Mouse (Mus musculus): ENCODE measurements around the gene Ccnh. TPM values are rescaled to one million over a fixed set of nuclear protein-coding genes. Genes with fewer than 3 reads are reported as not detected.
A peak's percentile ranks its signal among the peaks of the same experiment; 100 is the strongest.
"Not testable (repeated sequence)": the region's sequence is repeated elsewhere in the genome, so short reads cannot be mapped to it uniquely, and the experiment has no call there.

Ccnh gene
- 69.5 and 70.1 TPM in 2 replicates for polyA plus RNA-seq (2016; fragmentation: Nextera tagmentation; extraction: Ambion mirVana)

DNA sequence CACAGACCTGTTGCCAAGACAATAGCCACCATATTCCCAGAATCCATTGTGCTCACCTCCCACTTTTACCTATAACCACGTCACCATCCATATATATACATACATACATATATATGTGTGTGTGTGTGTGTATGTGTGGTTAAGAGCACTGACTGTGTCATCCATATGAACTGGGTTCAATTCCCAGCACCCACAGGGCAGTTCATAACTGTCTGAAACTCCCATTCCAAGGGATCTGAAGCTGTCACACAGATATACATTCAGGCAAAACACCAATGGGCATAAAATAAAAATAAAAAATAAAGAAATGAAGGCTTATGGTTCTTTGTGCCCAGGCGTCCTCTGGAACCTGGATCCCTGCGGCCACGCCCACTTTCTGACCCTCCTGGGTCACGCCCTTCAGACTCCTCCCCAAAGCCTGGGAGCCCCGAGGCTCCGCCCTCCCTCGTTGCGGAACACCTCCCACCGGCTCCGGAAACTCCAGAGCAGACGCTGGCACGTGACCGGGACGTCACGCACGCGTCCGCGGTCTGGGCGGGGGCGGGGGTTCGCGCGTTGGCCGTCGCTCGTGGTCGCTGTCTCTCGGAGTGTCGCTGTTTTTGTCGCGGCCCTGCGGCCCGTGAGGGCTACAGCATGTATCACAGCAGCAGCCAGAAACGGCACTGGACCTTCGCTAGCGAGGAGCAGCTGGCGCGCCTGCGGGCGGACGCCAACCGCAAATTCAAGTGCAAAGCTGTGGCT, at the start of gene Ccnh:
Ccnh (plus strand) TSS at position 506 of the 741 bp plus-strand sequence.
- peak; percentile 99 for ATAC-seq (ENCODE audit: insufficient number of reproducible peaks, low FRiP score)
- no peaks in the 10 kb centered on the region for H3K4me1 ChIP-seq (replicated peaks)
- peak within 1 kb of the TSS; percentile 96 for H3K4me3 ChIP-seq
- peak within 1 kb of the TSS; percentile 89 for H3K27ac ChIP-seq (ENCODE audit: poor library complexity, severe bottlenecking)
- H3K9me3 ChIP-seq (replicated peaks), result no peaks in the 10 kb centered on the region
- peaks cover 17% of the 10 kb centered on the region for H3K36me3 ChIP-seq
- H3K4me2 ChIP-seq, result peak within 1 kb of the TSS; percentile 89
- H3K9ac ChIP-seq, result peak within 1 kb of the TSS; percentile 90
- no peaks in the 10 kb centered on the region for H3K27me3 ChIP-seq (replicated peaks)
- 2% methylated on average over 44 of the region's 44 CpGs for WGBS

DNA sequence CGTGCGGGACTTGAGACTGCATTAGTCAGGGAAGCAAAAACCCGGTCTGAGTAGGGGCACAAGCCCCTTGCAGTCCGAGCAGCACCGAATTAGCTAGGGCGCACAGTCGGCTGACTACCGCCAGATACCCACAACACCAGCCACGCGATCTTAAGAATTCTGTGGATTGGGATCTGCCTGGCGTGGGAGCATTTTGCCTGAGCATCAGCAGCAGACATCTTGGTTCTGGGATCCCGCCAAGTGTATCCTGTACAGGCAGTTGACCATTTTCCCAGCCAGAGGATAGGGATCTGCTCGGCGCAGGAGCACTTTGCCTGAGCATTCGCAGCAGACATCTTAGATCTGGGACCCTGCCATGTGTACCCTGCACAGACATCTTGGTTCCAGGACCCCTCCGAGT, 45.8 kb upstream of the Ccnh start:
- H3K4me1 ChIP-seq (replicated peaks); H3K9me3 ChIP-seq (replicated peaks); H3K27me3 ChIP-seq (replicated peaks); ATAC-seq (ENCODE audit: insufficient number of reproducible peaks, low FRiP score); H3K4me3 ChIP-seq; H3K4me2 ChIP-seq; H3K27ac ChIP-seq (ENCODE audit: poor library complexity, severe bottlenecking); H3K9ac ChIP-seq; H3K36me3 ChIP-seq: not testable (repeated sequence)
- 84% methylated on average over 16 of the region's 16 CpGs for WGBS

DNA sequence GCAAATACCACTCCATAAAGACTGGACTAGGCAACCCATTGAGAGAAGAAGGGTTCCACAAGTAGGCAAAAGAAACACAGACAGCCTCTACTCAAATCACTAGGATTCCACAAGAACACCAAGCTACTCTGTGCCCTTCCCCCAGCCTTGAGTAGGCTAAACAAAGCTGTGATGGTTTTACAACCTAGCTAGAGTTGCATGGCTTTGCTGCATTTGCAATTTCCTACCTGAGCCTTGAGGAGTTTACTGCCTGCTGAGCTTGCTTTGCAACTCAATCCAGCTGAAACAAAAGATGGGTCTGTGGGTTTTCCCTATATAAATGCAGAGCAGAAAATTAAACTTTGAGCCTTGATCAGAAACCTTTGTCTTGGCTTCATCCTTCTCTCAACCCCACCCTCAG, 42.7 kb upstream of the Ccnh start:
- Histone ChIP-seq H3K4me2 (no peak overlapping the region), H3K9me3 (replicated peaks) (no peaks in the 10 kb centered on the region), H3K4me1 (replicated peaks) (no peaks in the 10 kb centered on the region), H3K36me3 (no peaks in the 10 kb centered on the region), H3K27me3 (replicated peaks) (no peaks in the 10 kb centered on the region), H3K27ac (ENCODE audit: poor library complexity, severe bottlenecking) (no peak overlapping the region), H3K4me3 (no peak overlapping the region), H3K9ac (no peak overlapping the region)
- no peak for ATAC-seq (ENCODE audit: insufficient number of reproducible peaks, low FRiP score)

DNA sequence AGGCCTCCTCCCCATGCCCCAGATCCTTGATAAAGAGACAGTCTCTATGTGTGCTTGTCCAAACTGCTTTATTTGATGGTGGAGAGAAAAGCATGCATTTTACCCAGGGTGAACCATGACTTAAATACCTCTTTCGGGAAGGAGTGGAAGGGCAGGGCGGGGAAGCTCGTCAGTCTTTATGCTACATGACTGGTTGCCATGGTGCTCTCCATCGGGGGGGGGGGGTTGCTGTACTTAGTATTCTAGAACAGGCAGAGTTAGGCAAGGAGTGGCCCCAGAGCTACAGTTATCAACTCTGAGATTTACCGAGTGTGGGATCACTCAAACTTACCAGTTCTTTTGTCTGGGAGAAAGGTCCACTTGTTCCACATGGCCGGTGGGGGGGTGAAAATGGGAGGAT, 34.5 kb upstream of the Ccnh start:
- Histone ChIP-seq H3K36me3 (no peaks in the 10 kb centered on the region), H3K9ac (no peak overlapping the region), H3K4me3 (no peak overlapping the region), H3K4me1 (replicated peaks) (no peaks in the 10 kb centered on the region), H3K4me2 (no peak overlapping the region), H3K27me3 (replicated peaks) (no peaks in the 10 kb centered on the region), H3K9me3 (replicated peaks) (no peaks in the 10 kb centered on the region), H3K27ac (ENCODE audit: poor library complexity, severe bottlenecking) (no peak overlapping the region)
- ATAC-seq (ENCODE audit: insufficient number of reproducible peaks, low FRiP score), result no peak
- 81% methylated on average over 6 of the region's 6 CpGs for WGBS

DNA sequence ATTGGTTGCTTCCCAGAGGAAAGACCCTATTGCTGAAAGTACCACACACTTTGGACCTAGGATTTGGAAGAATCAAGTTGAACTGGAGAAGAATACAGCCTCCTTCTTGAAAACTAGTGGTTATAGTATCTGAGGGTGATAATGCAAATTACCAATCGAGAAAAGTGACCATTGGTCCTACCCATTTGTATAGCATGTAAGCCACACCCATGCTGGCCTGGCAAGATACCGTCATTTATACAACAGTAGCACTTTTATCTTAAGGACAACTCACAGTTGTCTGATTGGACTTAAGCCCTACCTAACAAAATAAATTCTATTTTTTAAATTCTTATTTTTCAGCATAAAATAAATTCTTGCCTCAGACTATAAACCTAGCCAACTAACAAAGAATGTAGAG, 29.2 kb upstream of the Ccnh start:
- Histone ChIP-seq H3K4me1 (replicated peaks) (0 out of 2 replicates have a peak, but pooled peaks cover 3% of the 10 kb centered on the region), H3K9ac (no peak overlapping the region), H3K36me3 (no peaks in the 10 kb centered on the region), H3K27ac (ENCODE audit: poor library complexity, severe bottlenecking) (no peak overlapping the region), H3K4me3 (no peak overlapping the region), H3K9me3 (replicated peaks) (no peaks in the 10 kb centered on the region), H3K4me2 (no peak overlapping the region), H3K27me3 (replicated peaks) (no peaks in the 10 kb centered on the region)
- ATAC-seq (ENCODE audit: insufficient number of reproducible peaks, low FRiP score), result no peak
- WGBS, result 60% methylated on average over 2 of the region's 2 CpGs

DNA sequence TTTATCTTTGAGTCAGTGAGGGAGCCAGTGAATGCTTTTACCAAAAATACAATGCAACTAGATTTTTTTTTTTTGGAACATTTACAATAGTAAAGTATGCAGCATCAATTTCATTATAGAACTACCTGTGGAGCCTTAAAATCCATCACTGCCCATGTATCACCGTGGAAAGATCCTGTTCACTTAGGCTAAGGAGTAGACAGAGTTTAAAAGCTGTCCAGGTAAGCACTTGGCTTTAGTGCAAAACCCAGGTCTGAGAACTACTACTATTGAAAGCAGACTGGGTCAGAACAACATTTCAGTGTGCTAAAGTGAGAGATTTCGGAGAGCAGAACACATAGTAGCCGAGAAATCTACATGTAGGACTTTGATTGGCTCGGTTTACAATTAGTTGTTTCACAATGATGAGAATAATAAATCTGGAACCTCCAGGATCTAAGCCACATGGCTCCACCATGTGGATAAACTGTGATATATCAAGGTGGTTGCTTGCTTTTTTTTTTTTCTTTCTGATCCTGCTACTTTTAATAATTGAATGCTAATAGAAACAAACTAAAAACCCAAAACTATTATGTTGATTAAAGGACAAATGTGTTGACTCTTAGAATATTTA, 24.6 kb upstream of the Ccnh start:
- Histone ChIP-seq H3K27ac (ENCODE audit: poor library complexity, severe bottlenecking) (no peak overlapping the region), H3K4me1 (replicated peaks) (0 out of 2 replicates have a peak, but pooled peaks cover 3% of the 10 kb centered on the region), H3K9ac (no peak overlapping the region), H3K9me3 (replicated peaks) (no peaks in the 10 kb centered on the region), H3K4me2 (no peak overlapping the region), H3K4me3 (no peak overlapping the region), H3K36me3 (no peaks in the 10 kb centered on the region), H3K27me3 (replicated peaks) (no peaks in the 10 kb centered on the region)
- ATAC-seq (ENCODE audit: insufficient number of reproducible peaks, low FRiP score), result no peak
- WGBS, result 41% methylated on average over 4 of the region's 4 CpGs

DNA sequence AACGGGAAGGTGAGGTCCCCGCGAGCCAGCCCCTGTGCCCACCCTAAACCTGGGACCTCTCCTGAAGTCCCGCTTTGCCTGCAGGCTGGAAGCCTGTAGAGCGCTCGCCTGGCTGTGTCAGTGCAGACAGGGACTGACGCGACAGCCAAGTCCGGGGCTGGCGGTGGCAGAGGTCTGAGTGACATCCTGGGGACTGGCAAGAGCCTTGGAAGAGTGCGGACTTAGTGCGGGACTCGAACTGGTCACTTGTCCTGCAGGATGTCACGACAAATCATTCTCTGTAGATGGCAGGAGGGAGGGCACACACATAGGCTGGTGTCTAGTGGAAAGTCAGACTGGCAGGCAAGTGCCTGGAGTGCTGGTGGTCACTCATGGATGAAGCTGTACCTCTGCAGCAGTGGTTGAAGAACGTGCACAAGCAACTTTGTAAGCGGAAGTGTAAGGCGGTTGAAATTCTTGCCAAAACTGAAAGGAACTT, 475 bp downstream of the Ccnh start:
- Histone ChIP-seq H3K9ac (peak overlapping the region; percentile 90), H3K4me2 (peak overlapping the region; percentile 89), H3K36me3 (peaks cover 17% of the 10 kb centered on the region), H3K4me1 (replicated peaks) (no peaks in the 10 kb centered on the region), H3K9me3 (replicated peaks) (no peaks in the 10 kb centered on the region), H3K27me3 (replicated peaks) (no peaks in the 10 kb centered on the region), H3K27ac (ENCODE audit: poor library complexity, severe bottlenecking) (peak overlapping the region; percentile 89), H3K4me3 (peak overlapping the region; percentile 96)
- peak; percentile 81 for ATAC-seq (ENCODE audit: insufficient number of reproducible peaks, low FRiP score)
- WGBS, result under 1% methylated on average over 17 of the region's 17 CpGs

DNA sequence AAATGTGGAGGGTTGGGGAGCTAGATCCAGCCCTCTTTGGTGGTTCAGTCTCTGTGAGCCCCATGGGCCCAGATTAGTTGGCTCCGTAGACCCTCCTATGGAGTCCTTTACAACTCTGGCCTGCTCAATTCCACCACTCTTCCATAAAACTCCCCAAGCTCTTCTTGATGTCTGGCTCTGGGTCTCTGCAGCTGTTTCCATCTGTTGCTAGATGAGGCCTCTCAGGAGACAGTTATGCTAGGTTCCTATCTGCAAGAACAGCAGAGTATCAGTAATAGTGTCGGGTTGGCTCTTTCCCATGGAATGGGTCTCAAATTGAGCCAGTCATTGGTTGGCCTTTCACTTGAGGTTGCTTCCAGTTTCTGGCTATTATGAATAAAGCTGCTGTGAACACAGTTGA, 2.0 kb downstream of the Ccnh start:
- H3K27ac ChIP-seq (ENCODE audit: poor library complexity, severe bottlenecking), result no peak overlapping the region
- no peaks in the 10 kb centered on the region for H3K27me3 ChIP-seq (replicated peaks)
- H3K36me3 ChIP-seq, result peaks cover 17% of the 10 kb centered on the region
- no peak overlapping the region for H3K9ac ChIP-seq
- no peak overlapping the region for H3K4me3 ChIP-seq
- H3K4me1 ChIP-seq (replicated peaks), result no peaks in the 10 kb centered on the region
- 96% methylated on average over 2 of the region's 2 CpGs for WGBS
- H3K4me2 ChIP-seq, result no peak overlapping the region
- no peaks in the 10 kb centered on the region for H3K9me3 ChIP-seq (replicated peaks)
- ATAC-seq (ENCODE audit: insufficient number of reproducible peaks, low FRiP score), result no peak

DNA sequence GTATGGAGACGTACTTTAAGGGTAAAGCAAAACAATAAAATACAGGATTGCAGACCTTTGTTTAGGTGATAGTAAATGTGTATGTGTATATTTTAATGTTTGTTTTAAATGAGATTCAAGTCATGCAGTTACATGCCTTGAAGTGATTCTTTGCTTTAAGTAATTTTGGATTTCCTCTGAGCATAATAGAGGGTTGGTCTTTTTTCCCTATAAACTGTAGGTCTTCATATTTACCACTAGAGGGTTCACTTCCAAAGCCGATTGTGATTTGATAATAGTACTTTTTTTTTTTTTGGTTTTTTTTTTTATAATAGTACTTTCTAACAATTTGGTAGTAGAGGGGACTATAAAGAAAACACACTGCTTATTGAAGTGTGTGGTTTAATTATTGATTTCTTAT, 18.3 kb downstream of the Ccnh start:
- no peak for ATAC-seq (ENCODE audit: insufficient number of reproducible peaks, low FRiP score)
- Histone ChIP-seq H3K27me3 (replicated peaks) (no peaks in the 10 kb centered on the region), H3K9ac (no peak overlapping the region), H3K36me3 (peaks cover 22% of the 10 kb centered on the region), H3K4me2 (no peak overlapping the region), H3K4me1 (replicated peaks) (peaks cover 4% of the 10 kb centered on the region; the same call in 1 of the 2 replicates), H3K4me3 (no peak overlapping the region), H3K9me3 (replicated peaks) (no peaks in the 10 kb centered on the region), H3K27ac (ENCODE audit: poor library complexity, severe bottlenecking) (no peak overlapping the region)
- 73% methylated on average over 2 of the region's 2 CpGs for WGBS

DNA sequence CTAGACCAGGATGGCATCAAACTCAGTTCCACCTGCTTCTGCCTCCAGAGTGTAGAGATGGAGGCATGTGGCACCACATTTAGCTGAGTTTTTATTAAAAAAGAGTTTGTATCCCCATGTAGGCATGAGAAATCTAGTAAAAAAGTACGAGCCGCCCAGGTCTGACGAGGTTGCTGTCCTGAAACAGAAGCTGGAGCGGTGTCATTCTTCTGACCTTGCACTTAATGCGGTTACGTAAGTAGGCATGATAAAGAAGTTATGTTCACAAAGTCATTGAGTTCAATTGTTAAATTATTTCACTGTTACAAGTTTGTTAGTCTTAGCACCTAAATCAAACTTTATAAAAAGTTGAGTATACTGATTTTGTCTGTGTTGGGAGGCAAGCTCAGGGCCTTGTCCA, 19.4 kb downstream of the Ccnh start:
- H3K9ac ChIP-seq, result no peak overlapping the region
- H3K27me3 ChIP-seq (replicated peaks), result no peaks in the 10 kb centered on the region
- WGBS, result 85% methylated on average over 6 of the region's 6 CpGs
- no peaks in the 10 kb centered on the region for H3K4me1 ChIP-seq (replicated peaks)
- no peak overlapping the region for H3K4me3 ChIP-seq
- H3K4me2 ChIP-seq, result no peak overlapping the region
- no peak overlapping the region for H3K27ac ChIP-seq (ENCODE audit: poor library complexity, severe bottlenecking)
- ATAC-seq (ENCODE audit: insufficient number of reproducible peaks, low FRiP score), result no peak
- H3K36me3 ChIP-seq, result peaks cover 22% of the 10 kb centered on the region
- no peaks in the 10 kb centered on the region for H3K9me3 ChIP-seq (replicated peaks)

DNA sequence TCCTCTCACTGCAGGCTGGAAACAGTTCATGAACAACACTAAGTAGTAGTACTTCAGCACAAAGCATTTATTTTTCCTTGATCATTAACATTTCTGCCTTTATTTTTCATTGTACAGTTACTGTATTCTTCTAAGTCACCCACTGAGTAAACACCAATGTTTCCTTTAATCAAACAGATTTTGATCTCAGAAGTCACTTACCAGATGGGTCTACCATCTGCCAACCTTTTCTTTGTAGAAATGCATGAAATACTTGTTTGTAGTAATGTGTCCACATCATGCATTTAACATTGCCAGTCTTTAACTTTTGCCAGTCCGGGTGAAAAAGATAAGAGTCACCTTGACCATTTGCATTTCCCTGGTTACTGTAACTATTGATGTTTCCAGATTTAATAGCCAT, 21.1 kb downstream of the Ccnh start:
- H3K9me3 ChIP-seq (replicated peaks), result no peaks in the 10 kb centered on the region
- peaks cover 19% of the 10 kb centered on the region for H3K36me3 ChIP-seq
- ATAC-seq (ENCODE audit: insufficient number of reproducible peaks, low FRiP score), result no peak
- no peak overlapping the region for H3K9ac ChIP-seq
- no peaks in the 10 kb centered on the region for H3K27me3 ChIP-seq (replicated peaks)
- no peak overlapping the region for H3K27ac ChIP-seq (ENCODE audit: poor library complexity, severe bottlenecking)
- 56% methylated on average over 1 of the region's 1 CpGs for WGBS
- H3K4me3 ChIP-seq, result no peak overlapping the region
- H3K4me1 ChIP-seq (replicated peaks), result no peaks in the 10 kb centered on the region
- H3K4me2 ChIP-seq, result no peak overlapping the region
